Mouse (Mus musculus): Measurements from ENCODE around the gene Trim62. TPM values are rescaled to one million over a fixed set of nuclear protein-coding genes. Genes with fewer than 3 reads are reported as not detected.

Gene Trim62
- polyA plus RNA-seq, 1 experiment from 2014 or later = 0.15 TPM

- Histone ChIP-seq H3K9me3 (replicated peaks; ENCODE audit: control insufficient read depth, low read length) (no peaks in the 10 kb centered on the region), H3K27me3 (ENCODE audit: control insufficient read depth, insufficient read depth, low read depth, low read length) (peaks cover 8% of the 10 kb centered on the region), H3K9ac (ENCODE audit: low read depth, low read length) (no peak overlapping the region), H3K4me2 (ENCODE audit: low read depth, low read length) (peak overlapping the region; percentile 50), H3K4me3 (ENCODE audit: low read depth, low read length) (peak overlapping the region; percentile 32), H3K36me3 (ENCODE audit: control insufficient read depth, insufficient read depth) (no peaks in the 10 kb centered on the region), H3K4me1 (ENCODE audit: control insufficient read depth, low read depth, low read length) (no peaks in the 10 kb centered on the region), H3K27ac (ENCODE audit: low read length) (no peak overlapping the region)
- WGBS (ENCODE audit: insufficient replicate concordance) = 14% methylated on average over 36 of the region's 36 CpGs
- ATAC-seq (ENCODE audit: low read depth) = peak; percentile 32; the same call in 1 of the 2 replicates
Observed at GRCm38 (mm10) chr4:128924841-128925606, 41.6 kb downstream of the Trim62 start.

DNA sequence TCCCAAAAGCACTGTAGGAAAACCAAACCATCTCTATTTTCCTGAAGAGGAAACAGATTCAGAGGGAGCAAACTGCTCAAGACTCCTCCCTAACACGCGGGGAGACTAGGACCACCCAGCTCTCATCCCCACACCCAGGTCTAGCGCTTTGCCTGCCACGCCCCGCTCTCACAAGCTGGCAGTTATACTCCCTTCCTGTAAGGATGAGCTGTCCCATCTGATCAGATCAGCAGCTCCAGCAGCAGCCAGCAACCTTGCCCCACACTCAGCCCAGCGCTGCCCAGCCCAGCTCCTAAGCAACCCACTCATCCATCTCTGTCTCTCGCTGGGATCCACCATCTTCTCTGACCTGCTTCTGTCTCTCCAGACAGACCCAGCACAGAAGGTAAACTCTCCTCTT, 49.4 kb downstream of the Trim62 start:
- 38% methylated on average over 7 of the region's 7 CpGs for WGBS (ENCODE audit: insufficient replicate concordance)
- Histone ChIP-seq H3K27ac (ENCODE audit: low read length) (no peak overlapping the region), H3K4me2 (ENCODE audit: low read depth, low read length) (no peak overlapping the region), H3K9me3 (replicated peaks; ENCODE audit: control insufficient read depth, low read length) (no peaks in the 10 kb centered on the region), H3K4me1 (ENCODE audit: control insufficient read depth, low read depth, low read length) (no peaks in the 10 kb centered on the region), H3K4me3 (ENCODE audit: low read depth, low read length) (no peak overlapping the region), H3K9ac (ENCODE audit: low read depth, low read length) (no peak overlapping the region), H3K27me3 (ENCODE audit: control insufficient read depth, insufficient read depth, low read depth, low read length) (0 out of 2 replicates have a peak, but pooled peaks cover 2% of the 10 kb centered on the region), H3K36me3 (ENCODE audit: control insufficient read depth, insufficient read depth) (no peaks in the 10 kb centered on the region)
- no peak for ATAC-seq (ENCODE audit: low read depth)

DNA sequence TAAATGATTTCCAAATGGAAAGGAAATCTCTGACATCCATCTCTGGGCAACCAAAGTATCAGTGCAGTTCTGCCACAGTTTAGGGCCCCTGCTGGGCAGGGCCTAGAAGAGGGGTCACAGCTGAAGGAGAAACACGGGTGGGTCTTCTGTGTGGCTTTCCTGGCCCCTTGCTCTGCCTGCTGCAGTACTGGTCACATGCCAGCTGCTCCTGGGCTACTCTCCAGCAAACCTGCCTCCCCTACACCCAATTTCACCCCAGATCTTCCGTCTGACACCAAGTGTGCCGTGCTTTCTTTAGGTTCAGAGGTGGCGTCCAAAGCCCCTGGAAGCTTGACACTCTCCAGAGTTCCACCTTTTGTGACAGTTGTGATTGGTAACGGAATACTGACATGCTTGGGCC, 52.2 kb downstream of the Trim62 start:
- WGBS (ENCODE audit: insufficient replicate concordance) = 41% methylated on average over 5 of the region's 5 CpGs

GRCm38 (mm10) chr4:128942346-128942745, 59.0 kb downstream of the Trim62 start:
- Histone ChIP-seq H3K36me3 (ENCODE audit: control insufficient read depth, insufficient read depth) (no peaks in the 10 kb centered on the region), H3K4me3 (ENCODE audit: low read depth, low read length) (no peak overlapping the region), H3K4me1 (ENCODE audit: control insufficient read depth, low read depth, low read length) (peaks cover 2% of the 10 kb centered on the region), H3K27me3 (ENCODE audit: control insufficient read depth, insufficient read depth, low read depth, low read length) (no peaks in the 10 kb centered on the region), H3K9ac (ENCODE audit: low read depth, low read length) (no peak overlapping the region), H3K4me2 (ENCODE audit: low read depth, low read length) (no peak overlapping the region), H3K9me3 (replicated peaks; ENCODE audit: control insufficient read depth, low read length) (no peaks in the 10 kb centered on the region), H3K27ac (ENCODE audit: low read length) (no peak overlapping the region)
- 50% methylated on average over 3 of the region's 3 CpGs for WGBS (ENCODE audit: insufficient replicate concordance)
- ATAC-seq (ENCODE audit: low read depth) = no peak

More for the DNA sequence above, 52.2 kb downstream of the Trim62 start:
- no peak for ATAC-seq (ENCODE audit: low read depth)
- H3K27me3 ChIP-seq (ENCODE audit: control insufficient read depth, insufficient read depth, low read depth, low read length) = 0 out of 2 replicates have a peak, but pooled peaks cover 2% of the 10 kb centered on the region
- no peaks in the 10 kb centered on the region for H3K36me3 ChIP-seq (ENCODE audit: control insufficient read depth, insufficient read depth)
- H3K4me3 ChIP-seq (ENCODE audit: low read depth, low read length) = no peak overlapping the region
- no peak overlapping the region for H3K27ac ChIP-seq (ENCODE audit: low read length)
- no peaks in the 10 kb centered on the region for H3K4me1 ChIP-seq (ENCODE audit: control insufficient read depth, low read depth, low read length)
- no peak overlapping the region for H3K4me2 ChIP-seq (ENCODE audit: low read depth, low read length)
- H3K9ac ChIP-seq (ENCODE audit: low read depth, low read length) = no peak overlapping the region
- H3K9me3 ChIP-seq (replicated peaks; ENCODE audit: control insufficient read depth, low read length) = no peaks in the 10 kb centered on the region

- peak; percentile 39; the same call in 1 of the 2 replicates for ATAC-seq (ENCODE audit: low read depth)
- Histone ChIP-seq H3K4me2 (ENCODE audit: low read depth, low read length) (no peak overlapping the region), H3K4me3 (ENCODE audit: low read depth, low read length) (no peak overlapping the region), H3K4me1 (ENCODE audit: control insufficient read depth, low read depth, low read length) (peaks cover 12% of the 10 kb centered on the region), H3K27ac (ENCODE audit: low read length) (no peak overlapping the region), H3K36me3 (ENCODE audit: control insufficient read depth, insufficient read depth) (no peaks in the 10 kb centered on the region), H3K9ac (ENCODE audit: low read depth, low read length) (no peak overlapping the region), H3K27me3 (ENCODE audit: control insufficient read depth, insufficient read depth, low read depth, low read length) (no peaks in the 10 kb centered on the region), H3K9me3 (replicated peaks; ENCODE audit: control insufficient read depth, low read length) (no peaks in the 10 kb centered on the region)
- 61% methylated on average over 9 of the region's 9 CpGs for WGBS (ENCODE audit: insufficient replicate concordance)
Observed at GRCm38 (mm10) chr4:128946736-128947135, 63.4 kb downstream of the Trim62 start.

DNA sequence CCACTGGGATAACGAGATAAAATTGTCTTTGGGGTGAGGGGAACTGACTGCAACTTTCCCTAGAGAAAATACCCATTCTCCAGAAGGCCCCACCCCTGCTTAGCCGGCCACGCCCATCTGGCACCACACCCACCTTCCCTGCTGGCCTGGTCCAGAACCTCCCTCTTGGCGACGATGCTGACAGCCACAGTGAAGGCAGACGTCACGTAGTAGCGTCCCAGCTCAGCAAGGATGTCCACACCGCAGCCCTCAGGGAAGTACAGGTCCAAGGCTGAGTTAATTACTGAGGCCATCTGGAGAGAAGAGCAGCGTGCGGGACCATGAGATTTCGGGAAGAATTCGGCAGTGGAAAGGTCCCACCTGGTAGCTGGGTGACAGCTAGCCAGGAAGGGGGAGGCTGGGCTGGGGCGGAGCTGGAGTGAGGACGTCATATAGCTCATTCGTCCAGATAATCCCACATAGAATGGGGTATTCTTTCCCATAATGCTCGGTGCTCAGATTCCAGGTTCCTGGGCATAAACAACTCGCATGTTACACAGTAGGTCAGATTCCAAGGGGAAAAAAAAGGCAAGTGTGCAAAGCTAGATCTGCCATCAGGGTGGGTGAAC, 64.0 kb downstream of the Trim62 start:
- Histone ChIP-seq H3K9ac (ENCODE audit: low read depth, low read length) (no peak overlapping the region), H3K27ac (ENCODE audit: low read length) (no peak overlapping the region), H3K4me3 (ENCODE audit: low read depth, low read length) (no peak overlapping the region), H3K27me3 (ENCODE audit: control insufficient read depth, insufficient read depth, low read depth, low read length) (no peaks in the 10 kb centered on the region), H3K4me1 (ENCODE audit: control insufficient read depth, low read depth, low read length) (peaks cover 12% of the 10 kb centered on the region), H3K9me3 (replicated peaks; ENCODE audit: control insufficient read depth, low read length) (no peaks in the 10 kb centered on the region), H3K4me2 (ENCODE audit: low read depth, low read length) (peak overlapping the region; percentile 17; the same call in 1 of the 2 replicates), H3K36me3 (ENCODE audit: control insufficient read depth, insufficient read depth) (no peaks in the 10 kb centered on the region)
- 13% methylated on average over 18 of the region's 18 CpGs for WGBS (ENCODE audit: insufficient replicate concordance)
- ATAC-seq (ENCODE audit: low read depth) = no peak

GRCm38 (mm10) chr4:128948137-128948674, 64.8 kb downstream of the Trim62 start:
- no peak overlapping the region for H3K27ac ChIP-seq (ENCODE audit: low read length)
- H3K9me3 ChIP-seq (replicated peaks; ENCODE audit: control insufficient read depth, low read length) = no peaks in the 10 kb centered on the region
- no peaks in the 10 kb centered on the region for H3K36me3 ChIP-seq (ENCODE audit: control insufficient read depth, insufficient read depth)
- no peak for ATAC-seq (ENCODE audit: low read depth)
- WGBS (ENCODE audit: insufficient replicate concordance) = 21% methylated on average over 6 of the region's 6 CpGs
- no peak overlapping the region for H3K9ac ChIP-seq (ENCODE audit: low read depth, low read length)
- no peak overlapping the region for H3K4me2 ChIP-seq (ENCODE audit: low read depth, low read length)
- peaks cover 12% of the 10 kb centered on the region for H3K4me1 ChIP-seq (ENCODE audit: control insufficient read depth, low read depth, low read length)
- no peaks in the 10 kb centered on the region for H3K27me3 ChIP-seq (ENCODE audit: control insufficient read depth, insufficient read depth, low read depth, low read length)
- no peak overlapping the region for H3K4me3 ChIP-seq (ENCODE audit: low read depth, low read length)

DNA sequence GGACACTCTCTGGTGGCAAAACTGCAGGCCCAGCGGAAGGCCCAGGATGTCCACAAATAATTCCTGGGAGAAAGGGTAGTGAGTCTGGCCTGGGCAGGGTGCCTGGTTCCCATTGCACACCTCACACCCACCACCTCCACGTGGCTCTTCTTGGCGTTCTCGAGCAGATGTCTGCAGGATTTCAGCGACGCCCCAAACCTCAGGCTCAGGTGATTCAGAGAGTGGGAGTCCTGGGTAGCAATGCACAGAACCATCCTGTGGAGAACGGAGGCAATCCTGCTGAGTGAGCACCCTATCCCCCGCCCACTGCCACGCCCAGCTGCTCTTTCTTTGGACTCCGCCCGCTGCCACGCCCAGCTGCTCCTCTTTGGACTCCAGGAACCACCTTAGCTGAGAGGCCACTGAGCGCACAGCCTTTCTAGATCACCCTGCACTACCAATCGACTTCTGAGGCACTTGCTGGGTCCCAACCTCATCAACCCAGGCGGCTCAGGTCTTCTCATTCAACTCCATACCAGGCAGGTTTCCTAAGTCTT, 66.2 kb downstream of the Trim62 start:
- Histone ChIP-seq H3K27ac (ENCODE audit: low read length) (no peak overlapping the region), H3K4me1 (ENCODE audit: control insufficient read depth, low read depth, low read length) (peaks cover 12% of the 10 kb centered on the region), H3K4me2 (ENCODE audit: low read depth, low read length) (no peak overlapping the region), H3K4me3 (ENCODE audit: low read depth, low read length) (no peak overlapping the region), H3K36me3 (ENCODE audit: control insufficient read depth, insufficient read depth) (no peaks in the 10 kb centered on the region), H3K27me3 (ENCODE audit: control insufficient read depth, insufficient read depth, low read depth, low read length) (no peaks in the 10 kb centered on the region), H3K9ac (ENCODE audit: low read depth, low read length) (no peak overlapping the region), H3K9me3 (replicated peaks; ENCODE audit: control insufficient read depth, low read length) (no peaks in the 10 kb centered on the region)
- ATAC-seq (ENCODE audit: low read depth) = no peak
- 25% methylated on average over 15 of the region's 15 CpGs for WGBS (ENCODE audit: insufficient replicate concordance)

DNA sequence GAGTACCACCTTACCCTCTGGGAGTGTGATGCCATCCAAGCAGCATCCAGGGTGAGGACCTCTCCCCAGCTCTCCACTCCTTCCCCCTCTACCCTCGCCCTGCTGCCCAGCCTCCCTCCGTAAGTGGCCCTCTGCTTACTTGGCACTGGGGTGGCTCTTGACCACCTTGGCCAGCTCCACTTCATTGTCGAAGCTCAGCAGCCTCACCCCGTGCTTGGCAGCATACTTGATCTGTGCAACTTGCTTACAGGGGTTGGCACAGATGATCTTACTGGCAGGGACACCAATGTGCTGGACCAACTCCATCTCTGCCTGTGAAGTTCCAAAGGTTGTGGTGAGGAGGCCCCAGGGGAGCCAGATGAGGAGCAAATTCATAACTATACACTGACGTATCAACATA, 67.1 kb downstream of the Trim62 start:
- no peaks in the 10 kb centered on the region for H3K27me3 ChIP-seq (ENCODE audit: control insufficient read depth, insufficient read depth, low read depth, low read length)
- peaks cover 12% of the 10 kb centered on the region for H3K4me1 ChIP-seq (ENCODE audit: control insufficient read depth, low read depth, low read length)
- 66% methylated on average over 5 of the region's 5 CpGs for WGBS (ENCODE audit: insufficient replicate concordance)
- no peaks in the 10 kb centered on the region for H3K9me3 ChIP-seq (replicated peaks; ENCODE audit: control insufficient read depth, low read length)
- H3K4me3 ChIP-seq (ENCODE audit: low read depth, low read length) = no peak overlapping the region
- H3K4me2 ChIP-seq (ENCODE audit: low read depth, low read length) = no peak overlapping the region
- no peak overlapping the region for H3K27ac ChIP-seq (ENCODE audit: low read length)
- no peaks in the 10 kb centered on the region for H3K36me3 ChIP-seq (ENCODE audit: control insufficient read depth, insufficient read depth)
- no peak for ATAC-seq (ENCODE audit: low read depth)
- no peak overlapping the region for H3K9ac ChIP-seq (ENCODE audit: low read depth, low read length)

All from liver, embryonic 16.5 days (tissue).